Mouse (Mus musculus) liver, embryonic 14.5 days (tissue): Measurements from ENCODE around the gene Veph1. TPM values are rescaled to one million over a fixed set of nuclear protein-coding genes. Genes with fewer than 3 reads are reported as not detected.

ENCODE experiments used
- ATAC-seq: fragments of 200-750 bp; cut with Nextera tagmentation; 2 replicates; pipeline ENCODE4 v1.8.0; 2017; ENCODE audit warnings: moderate number of reproducible peaks, mild to moderate bottlenecking, moderate library complexity; ENCODE audit not compliant: insufficient read depth
- DNase-seq, 3 experiments: peaks; one replicate each; pipeline ENCODE4 v3.0.0-alpha.2; 2012 to 2013; ENCODE audit warnings: low read depth in 3 of 3, low spot score in 3 of 3
- H3K27ac ChIP-seq: fragments of 300-500 bp; sonication (generic); 2 replicates; pipeline ENCODE4 v1.5.1; 2014; ENCODE audit warnings: moderate library complexity, mild to moderate bottlenecking, control low read depth, inconsistent platforms
- H3K27me3 ChIP-seq: fragments of 300-500 bp; sonication (generic); 2 replicates; pipeline ENCODE4 v1.6.1; 2014; ENCODE audit warnings: mild to moderate bottlenecking, low read length, moderate library complexity; ENCODE audit not compliant: control insufficient read depth, insufficient read depth
- H3K36me3 ChIP-seq: fragments of 300-500 bp; sonication (generic); replicated peaks from 2 replicates; pipeline ENCODE4 v1.6.1; 2014; ENCODE audit warnings: low read depth; ENCODE audit not compliant: control insufficient read depth, insufficient read depth
- H3K4me1 ChIP-seq, 2 experiments: fragments of 200-500 bp in 1 of 2; fragments of 300-500 bp in 1 of 2; sonication (generic) in 1 of 2; replicated peaks; 2 replicates each; pipeline ENCODE4 v1.6.1; 2012 to 2014; ENCODE audit warnings: antibody characterized with exemption in 1 of 2, inconsistent platforms in 1 of 2, low read length in 1 of 2; ENCODE audit not compliant: control insufficient read depth in 2 of 2, insufficient read depth in 2 of 2
- H3K4me2 ChIP-seq: fragments of 300-500 bp; sonication (generic); 2 replicates; pipeline ENCODE4 v1.6.1; 2014; ENCODE audit warnings: low read depth, mild to moderate bottlenecking, control low read depth, moderate library complexity
- H3K4me3 ChIP-seq, 2 experiments: fragments of 200-500 bp in 1 of 2; fragments of 300-500 bp in 1 of 2; sonication (generic) in 1 of 2; 2 replicates each; pipeline ENCODE4 v1.5.1; 2012 to 2014; ENCODE audit warnings: low read depth in 2 of 2, low read length in 2 of 2, mild to moderate bottlenecking in 2 of 2, control low read depth in 1 of 2, inconsistent platforms in 1 of 2, moderate library complexity in 1 of 2; ENCODE audit not compliant: insufficient read depth in 1 of 2
- H3K9ac ChIP-seq: fragments of 300-500 bp; sonication (generic); replicated peaks from 2 replicates; pipeline ENCODE4 v1.6.1; 2014; ENCODE audit warnings: mild to moderate bottlenecking, control low read depth, moderate library complexity
- H3K9me3 ChIP-seq: fragments of 300-500 bp; sonication (generic); 2 replicates; pipeline ENCODE4 v1.6.1; 2016; ENCODE audit warnings: low read length, mixed read lengths; ENCODE audit not compliant: control insufficient read depth
- CTCF ChIP-seq: IDR thresholded peaks from 2 replicates; pipeline ENCODE4 v1.5.1; 2016; ENCODE audit warnings: antibody characterized with exemption, low read depth, control low read depth
- EP300 ChIP-seq: IDR thresholded peaks from 2 replicates; pipeline ENCODE4 v1.6.1; 2016; ENCODE audit warnings: antibody characterized with exemption, low read depth
- WGBS: fragments of 180-500 bp; shearing (Covaris S2); extraction: QIAGEN DNeasy Blood & Tissue Kit; methylation state at CpG from one replicate; pipeline ENCODE4 v1.1.7; 2014; ENCODE audit not compliant: insufficient replicate concordance; 5-methylcytosine and 5-hydroxymethylcytosine counted together
- polyA plus RNA-seq, 2 experiments: library from polyadenylated mRNA; depleted of rRNA in 1 of 2; stranded (reverse) in 1 of 2; unstranded in 1 of 2; fragments of >200 nt; fragmentation: Nextera tagmentation in 1 of 2; extraction: Ambion mirVana in 1 of 2; gene quantifications; 2 replicates each; pipeline versions ENCODE4 v1.2.1 to v1.2.3; 2012 to 2014

Veph1 gene
- polyA plus RNA-seq, 2 experiments = 0.01 to 0.06 TPM

- no peaks in the 10 kb centered on the region for H3K4me1 ChIP-seq
- no peak overlapping the region for H3K4me3 ChIP-seq
- no peak overlapping the region for H3K27ac ChIP-seq
- TF ChIP-seq CTCF = no peak
- no peak for TF ChIP-seq EP300
- ATAC-seq (no peak), DNase-seq (no peak)
- no peak overlapping the region for H3K9ac ChIP-seq
- no peak overlapping the region for H3K4me2 ChIP-seq
- no peaks in the 10 kb centered on the region for H3K36me3 ChIP-seq
- no peaks in the 10 kb centered on the region for H3K27me3 ChIP-seq
- 56% methylated on average over 7 of the region's 7 CpGs for WGBS
- H3K9me3 ChIP-seq = no peaks in the 10 kb centered on the region
Measured at GRCm38 (mm10) chr3:66137601-66138000, 159.0 kb downstream of the Veph1 start.

- no peak overlapping the region for H3K27ac ChIP-seq
- no peaks in the 10 kb centered on the region for H3K36me3 ChIP-seq
- H3K9ac ChIP-seq = no peak overlapping the region
- H3K4me3 ChIP-seq = no peak overlapping the region
- DNase-seq (no peak), ATAC-seq (no peak)
- no peaks in the 10 kb centered on the region for H3K9me3 ChIP-seq
- H3K27me3 ChIP-seq = no peaks in the 10 kb centered on the region
- 48% methylated on average over 4 of the region's 4 CpGs for WGBS
- no peaks in the 10 kb centered on the region for H3K4me1 ChIP-seq
- no peak for TF ChIP-seq CTCF
- no peak for TF ChIP-seq EP300
- no peak overlapping the region for H3K4me2 ChIP-seq
Measured at GRCm38 (mm10) chr3:66131264-66131950, 165.2 kb downstream of the Veph1 start.

GRCm38 (mm10) chr3:66129689-66130088 is 166.9 kb downstream of the Veph1 start:
- Histone ChIP-seq H3K4me1 (no peaks in the 10 kb centered on the region), H3K27me3 (no peaks in the 10 kb centered on the region), H3K27ac (no peak overlapping the region), H3K9ac (no peak overlapping the region), H3K4me2 (no peak overlapping the region), H3K36me3 (no peaks in the 10 kb centered on the region), H3K9me3 (no peaks in the 10 kb centered on the region), H3K4me3 (no peak overlapping the region)
- no peak for ATAC-seq
- DNase-seq = no peak
- 18% methylated on average over 5 of the region's 5 CpGs for WGBS
- no peak for TF ChIP-seq CTCF
- no peak for TF ChIP-seq EP300

GRCm38 (mm10) chr3:66105493-66105892 is 191.1 kb downstream of the Veph1 start:
- H3K9me3 ChIP-seq = no peaks in the 10 kb centered on the region
- no peak overlapping the region for H3K4me3 ChIP-seq
- H3K27ac ChIP-seq = no peak overlapping the region
- H3K36me3 ChIP-seq = no peaks in the 10 kb centered on the region
- ATAC-seq (no peak), DNase-seq (no peak)
- H3K4me1 ChIP-seq = no peaks in the 10 kb centered on the region
- no peaks in the 10 kb centered on the region for H3K27me3 ChIP-seq
- TF ChIP-seq CTCF (no peak), EP300 (no peak)
- WGBS = 56% methylated on average over 5 of the region's 5 CpGs
- no peak overlapping the region for H3K9ac ChIP-seq
- H3K4me2 ChIP-seq = no peak overlapping the region

GRCm38 (mm10) chr3:66102599-66102932 is 194.1 kb downstream of the Veph1 start:
- no peaks in the 10 kb centered on the region for H3K27me3 ChIP-seq
- H3K27ac ChIP-seq = no peak overlapping the region
- TF ChIP-seq EP300 = no peak
- ATAC-seq = no peak
- no peaks in the 10 kb centered on the region for H3K9me3 ChIP-seq
- H3K4me1 ChIP-seq = no peaks in the 10 kb centered on the region
- 45% methylated on average over 3 of the region's 3 CpGs for WGBS
- no peak for DNase-seq
- no peak overlapping the region for H3K4me2 ChIP-seq
- no peak overlapping the region for H3K9ac ChIP-seq
- H3K36me3 ChIP-seq = no peaks in the 10 kb centered on the region
- no peak overlapping the region for H3K4me3 ChIP-seq
